Mouse (Mus musculus) heart, postnatal 36 days (tissue): ENCODE measurements around the gene Fam229a. TPM values are rescaled to one million over a fixed set of nuclear protein-coding genes. Genes with fewer than 3 reads are reported as not detected.

Experiments used
- DNase-seq, 2 experiments: peaks; one replicate each; pipeline ENCODE4 v3.0.0; 2021 to 2022
- intact Hi-C: fragments of 180-260 bp; cut with DNase I; formaldehyde crosslinking; loops from one replicate; pipeline ENCODE4 v1.15.1; 2025
- total RNA-seq, 2 experiments: library from RNA; stranded (reverse); gene quantifications; 2 replicates each; pipeline ENCODE4 v1.2.3; 2021

The Fam229a gene
- total RNA-seq, 2 experiments from 2014 or later = not detected

- DNase-seq = no peak
- intact Hi-C loops = loop anchor here (1.0 to 5.0 kb wide), 3 partner anchors 20 to 113 kb away; partner anchors contain the start of gene Hdac1
These were observed 3.7 kb downstream of the Fam229a start for GRCm38 (mm10) chr4:129494681-129495080.

DNA sequence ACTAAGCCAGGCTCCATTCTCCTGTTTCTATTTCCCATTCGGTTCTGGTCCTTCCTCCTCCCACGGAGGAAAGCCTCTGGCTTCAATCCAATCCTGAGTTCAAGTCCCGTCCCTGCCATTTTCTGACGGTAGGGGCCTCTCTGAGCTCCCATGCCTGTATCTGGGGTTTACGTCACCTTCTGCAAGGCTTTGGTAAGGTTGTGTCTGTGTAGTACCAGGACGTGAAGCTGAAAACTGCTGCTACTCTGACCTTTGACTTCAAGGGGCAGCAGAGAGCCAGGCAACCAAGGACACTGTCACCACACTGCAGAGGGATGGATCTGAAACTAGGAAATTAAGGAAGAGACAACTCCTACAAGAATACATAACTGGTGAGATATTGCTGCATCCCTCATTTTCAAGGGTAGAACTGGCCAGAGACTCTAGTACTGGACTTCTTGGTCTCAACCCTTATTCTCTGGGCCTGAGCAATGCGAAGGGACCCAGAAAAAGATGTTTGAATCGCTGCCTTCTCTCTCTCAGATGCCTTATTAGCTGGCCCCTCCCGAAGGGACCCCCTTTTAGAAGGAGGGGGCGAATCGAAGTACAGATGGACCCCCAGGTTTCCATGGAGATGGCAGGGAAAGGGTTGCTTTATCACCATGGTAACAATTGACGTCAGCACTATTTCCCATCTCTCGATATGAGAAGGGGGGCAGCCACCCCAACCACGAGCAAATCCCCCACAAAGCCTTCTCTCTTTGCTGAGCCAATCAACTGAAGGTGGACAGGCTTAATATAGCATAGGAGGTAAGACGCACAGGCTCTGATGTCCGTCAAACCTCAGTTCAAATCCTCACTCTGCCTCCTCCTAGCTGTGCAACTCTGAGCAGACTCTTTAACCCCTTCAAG lies 4.9 kb downstream of the Fam229a start:
- intact Hi-C loops = loop anchor here (1.0 to 5.0 kb wide), 3 partner anchors 18 to 111 kb away; partner anchors contain the start of gene Hdac1
- no peak for DNase-seq

DNA sequence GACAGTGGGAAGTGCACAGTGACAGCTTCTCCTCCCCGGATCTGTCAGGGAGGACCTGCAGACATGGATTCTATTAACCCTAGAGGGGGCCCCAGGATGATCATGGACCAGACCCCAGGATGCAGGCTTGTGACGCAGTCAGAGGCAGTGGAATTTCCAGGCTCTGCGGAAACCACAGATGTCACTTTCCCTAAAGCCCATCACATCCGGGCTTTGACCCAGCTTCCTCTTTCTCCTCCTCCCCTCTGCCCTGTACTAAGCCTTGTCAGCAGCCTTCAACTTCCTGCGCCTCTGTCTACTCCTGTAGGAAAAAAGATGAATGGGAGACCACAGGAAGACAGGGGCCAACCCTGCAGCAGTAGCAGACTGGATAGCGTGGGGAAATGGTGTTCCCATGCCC lies 5.6 kb downstream of the Fam229a start:
- no peak for DNase-seq
- intact Hi-C loops = loop anchor here (5.0 kb wide), 1 partner anchor 111 kb away; no protein-coding TSS in a partner anchor

GRCm38 (mm10) chr4:129498941-129499340 lies 8.0 kb downstream of the Fam229a start:
- no peak for DNase-seq
- intact Hi-C loops = loop anchor here (1.0 to 5.0 kb wide), 2 partner anchors 12 to 108 kb away; no protein-coding TSS in a partner anchor

DNA sequence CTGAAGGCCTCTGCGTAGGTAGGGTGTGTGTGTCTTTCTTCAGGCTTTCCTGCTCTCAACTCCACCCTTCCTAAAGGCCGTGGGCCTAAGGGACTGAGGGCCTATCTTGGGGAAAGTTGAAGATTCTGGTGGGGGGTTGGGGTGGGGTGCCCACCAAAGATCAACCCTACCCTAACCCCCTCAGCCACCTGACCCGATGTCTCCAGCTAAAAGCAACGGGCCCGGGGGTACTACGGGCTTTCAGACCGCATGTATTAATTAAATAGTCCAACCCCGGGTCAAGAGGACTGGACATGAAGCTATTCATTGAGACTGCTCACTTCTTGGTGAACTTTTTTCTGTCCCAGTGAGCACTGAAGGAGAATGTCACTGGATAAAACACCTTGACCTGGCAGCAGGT lies 9.0 kb downstream of the Fam229a start:
- intact Hi-C loops = no loop called here
- DNase-seq = no peak

DNA sequence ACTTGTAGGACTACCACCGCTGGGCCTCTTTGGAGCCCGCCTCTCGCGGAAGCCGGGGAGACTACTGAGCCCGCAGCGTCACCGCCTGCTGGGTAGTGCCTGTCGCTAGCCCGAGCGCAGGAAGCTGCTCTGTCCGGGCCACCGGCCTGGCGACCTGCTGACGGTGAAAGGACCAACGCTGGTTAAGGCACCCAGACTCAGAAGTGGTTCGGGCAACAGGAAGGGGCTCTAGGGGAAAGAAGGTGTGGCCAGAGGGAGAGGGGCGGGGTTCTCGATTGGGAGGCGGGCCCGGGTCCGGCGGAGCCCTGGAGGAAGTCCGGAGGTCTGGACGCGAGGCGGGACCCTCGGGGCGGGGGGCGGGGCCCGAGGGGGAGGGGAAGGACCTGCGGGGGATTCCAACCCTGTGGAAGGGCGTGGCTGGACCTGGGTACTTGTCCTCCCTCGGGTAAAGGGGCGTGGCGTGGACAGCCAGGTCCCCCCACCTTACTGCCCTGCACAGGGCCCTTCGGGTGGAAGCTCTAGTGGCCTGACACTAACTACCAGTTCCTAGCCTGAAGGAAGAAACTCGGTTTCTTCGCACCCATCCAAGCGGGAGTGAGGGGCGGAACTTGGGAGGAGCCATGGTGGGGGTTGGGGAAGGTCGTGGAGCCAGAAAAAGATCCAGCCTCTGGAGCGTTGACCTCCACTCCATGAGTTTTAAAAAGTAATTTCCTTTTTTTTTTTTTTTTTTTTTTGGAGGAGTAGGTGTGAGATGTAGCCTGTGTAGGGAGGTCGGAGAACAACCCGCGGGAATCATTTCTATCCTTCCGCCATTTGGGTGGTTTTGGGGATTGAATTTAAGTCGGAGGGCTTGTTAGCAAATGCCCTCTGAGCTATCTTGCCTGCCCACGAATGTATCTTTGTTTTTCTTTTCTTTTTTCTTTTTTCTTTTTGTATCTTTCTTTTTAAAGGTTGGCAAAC lies 9.9 kb downstream of the Fam229a start:
- intact Hi-C loops = no loop called here
- peak; percentile 87 to 91 for DNase-seq

GRCm38 (mm10) chr4:129502327-129502888 lies 11.4 kb downstream of the Fam229a start:
- no peak for DNase-seq
- intact Hi-C loops = no loop called here

GRCm38 (mm10) chr4:129502901-129503444 lies 12.0 kb downstream of the Fam229a start:
- DNase-seq = no peak
- intact Hi-C loops = no loop called here

DNA sequence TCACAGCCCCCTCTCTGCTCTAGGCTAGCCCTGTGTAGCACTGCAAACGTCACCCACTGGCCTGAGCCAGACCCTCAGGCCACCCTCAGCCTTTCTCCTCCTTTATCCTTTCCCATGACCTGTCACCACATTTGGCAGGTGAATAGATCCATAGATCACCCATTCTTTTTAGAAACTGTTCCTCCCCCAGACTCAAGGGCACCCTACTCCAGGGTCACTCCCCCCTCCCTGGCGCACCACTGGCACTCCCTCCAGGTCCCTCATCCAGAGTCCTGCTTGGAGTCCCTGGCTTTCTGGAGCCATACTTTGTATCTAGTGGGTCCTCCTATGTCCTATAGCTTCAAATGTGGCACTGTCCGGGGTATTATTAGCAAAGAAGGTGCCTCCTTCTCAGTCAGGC lies 14.5 kb downstream of the Fam229a start:
- intact Hi-C loops = no loop called here
- no peak for DNase-seq

DNA sequence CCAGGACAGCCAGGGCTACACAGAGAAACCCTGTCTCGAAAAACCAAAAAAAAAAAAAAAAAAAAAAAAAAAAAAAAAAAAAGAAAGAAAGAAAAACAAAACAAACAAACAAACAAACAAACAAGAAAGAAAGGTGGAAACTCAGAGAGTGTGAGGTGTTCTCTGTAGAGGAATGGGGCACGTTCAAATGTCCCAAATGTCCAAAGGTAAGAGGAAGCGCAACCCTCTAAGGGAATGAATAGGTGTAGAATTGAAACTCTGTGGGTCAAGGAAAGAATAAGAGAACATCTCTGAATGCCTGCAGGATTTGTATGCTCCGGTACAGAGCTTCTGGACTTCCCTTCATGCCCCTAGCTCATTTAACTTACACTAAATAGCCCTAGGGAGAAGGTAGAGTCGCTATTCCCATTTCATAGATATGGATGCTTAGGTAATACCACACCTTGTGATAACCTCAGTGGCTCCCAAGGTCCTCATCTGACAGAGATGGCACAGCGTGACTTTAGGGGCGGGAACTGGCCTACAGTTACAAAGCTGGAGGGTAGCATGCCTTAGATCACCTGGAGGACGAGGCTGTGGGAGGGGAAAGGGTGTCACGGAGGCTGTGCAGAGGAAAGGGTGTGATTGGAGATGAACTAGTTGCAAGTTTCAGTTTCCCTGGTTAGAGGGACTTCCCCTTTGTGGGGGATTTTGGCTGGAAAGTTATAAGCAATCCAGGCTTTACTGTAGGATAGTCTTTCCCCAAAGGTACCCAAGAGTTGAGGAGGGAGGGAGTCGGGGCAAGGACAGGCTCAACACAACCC lies 16.6 kb downstream of the Fam229a start:
- intact Hi-C loops = no loop called here
- no peak for DNase-seq

GRCm38 (mm10) chr4:129508237-129508515 lies 17.2 kb downstream of the Fam229a start:
- no peak for DNase-seq
- intact Hi-C loops = no loop called here

DNA sequence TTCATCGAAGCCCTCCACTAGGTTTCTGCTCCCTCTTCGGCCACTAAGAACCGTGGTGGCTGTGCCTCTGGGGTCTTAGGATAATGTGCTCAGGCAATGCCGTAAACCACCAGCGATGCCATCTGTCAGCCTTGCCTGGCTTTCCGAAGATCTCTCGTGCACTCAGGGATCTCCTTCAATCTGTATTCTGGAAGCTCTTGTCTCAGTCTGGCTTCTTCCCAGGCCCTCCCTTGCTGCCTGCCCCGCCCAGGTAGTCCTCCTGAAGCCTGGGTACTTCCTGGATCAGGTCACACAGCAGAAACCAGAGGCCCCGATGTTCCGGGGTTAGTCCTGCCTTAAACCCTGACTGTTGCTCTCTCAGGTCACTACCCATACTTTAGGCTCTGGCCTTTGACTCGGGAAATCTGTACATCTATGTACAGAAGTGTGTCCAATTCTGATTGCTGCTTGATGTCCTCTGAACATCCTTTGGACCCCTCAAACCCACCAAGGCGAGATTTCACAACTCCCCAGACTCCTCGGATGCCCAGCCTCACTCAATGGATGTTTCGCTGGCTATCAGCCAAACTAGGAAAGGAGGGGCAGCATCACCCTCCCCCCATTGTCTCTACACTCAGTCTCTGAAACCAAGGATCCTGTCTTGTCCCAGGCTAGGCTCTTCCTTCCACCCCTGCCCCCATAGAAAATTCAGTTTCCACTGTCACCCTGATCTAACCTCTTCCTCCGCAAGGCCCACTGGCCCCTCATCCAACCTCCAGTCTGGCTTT lies 18.0 kb downstream of the Fam229a start:
- DNase-seq = no peak
- intact Hi-C loops = no loop called here

DNA sequence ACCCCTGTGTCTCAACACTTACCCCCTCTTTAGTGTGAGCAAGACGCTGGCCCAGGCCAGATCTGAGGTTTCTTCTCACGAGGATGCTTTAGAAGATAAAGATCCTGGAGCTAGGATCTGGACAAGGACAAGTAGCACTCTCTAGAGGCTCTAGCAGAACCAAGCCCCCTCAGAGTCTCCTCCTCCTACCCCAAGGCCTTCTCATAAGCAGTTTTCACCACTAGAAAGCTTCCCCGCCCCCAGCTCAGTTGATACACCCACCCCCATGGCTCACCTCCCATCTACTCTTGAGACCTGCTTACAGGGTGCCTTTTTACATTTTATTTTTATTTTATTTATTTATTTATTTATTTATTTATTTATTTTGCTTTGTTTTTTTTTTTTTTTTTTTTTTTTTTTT lies 18.7 kb downstream of the Fam229a start:
- intact Hi-C loops = no loop called here
- DNase-seq = no peak

- intact Hi-C loops = no loop called here
- no peak for DNase-seq
These were observed 19.9 kb downstream of the Fam229a start for GRCm38 (mm10) chr4:129510723-129511412.

- intact Hi-C loops = no loop called here
- no peak for DNase-seq
These were observed 20.6 kb downstream of the Fam229a start for GRCm38 (mm10) chr4:129511413-129512096.

DNA sequence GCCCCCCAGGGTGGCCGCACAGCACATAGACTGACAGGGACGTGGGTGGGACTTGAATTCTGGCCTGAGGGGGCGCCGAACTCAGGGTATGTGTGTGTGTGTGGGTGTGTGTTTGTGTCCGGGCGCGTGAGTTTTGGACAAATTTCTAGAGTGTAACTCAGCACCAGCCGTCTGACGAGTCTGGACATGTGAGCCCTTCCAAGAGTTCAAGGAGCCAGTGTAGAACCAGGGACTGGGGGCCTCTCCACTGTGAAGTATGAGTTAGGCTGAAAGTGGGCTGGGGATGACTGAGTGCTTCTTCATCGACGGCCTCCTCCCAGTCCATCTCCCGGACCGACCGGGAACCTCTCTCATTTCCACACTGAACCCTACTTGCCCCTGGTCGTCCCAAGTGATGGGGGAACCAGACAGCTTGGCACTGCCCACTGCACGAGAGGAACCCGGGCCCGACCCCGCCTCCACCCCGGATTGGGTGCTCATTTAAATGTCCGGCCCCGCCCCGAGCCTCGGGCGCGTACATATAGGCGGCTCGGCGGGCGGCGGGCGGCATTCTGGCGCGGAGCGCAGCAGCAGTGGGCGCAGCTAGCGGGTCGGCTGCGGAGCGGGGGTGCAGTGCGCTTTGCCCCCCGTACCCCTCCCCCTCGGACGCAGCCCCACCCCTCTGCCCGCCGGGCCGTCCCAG lies 22.2 kb downstream of the Fam229a start, which contains the start of gene Marcksl1:
Gene Marcksl1 (plus strand): TSS at position 496 of the 682 bp plus-strand sequence.
- DNase-seq = peak; percentile 79 to 83
- intact Hi-C loops = no loop called here

DNA sequence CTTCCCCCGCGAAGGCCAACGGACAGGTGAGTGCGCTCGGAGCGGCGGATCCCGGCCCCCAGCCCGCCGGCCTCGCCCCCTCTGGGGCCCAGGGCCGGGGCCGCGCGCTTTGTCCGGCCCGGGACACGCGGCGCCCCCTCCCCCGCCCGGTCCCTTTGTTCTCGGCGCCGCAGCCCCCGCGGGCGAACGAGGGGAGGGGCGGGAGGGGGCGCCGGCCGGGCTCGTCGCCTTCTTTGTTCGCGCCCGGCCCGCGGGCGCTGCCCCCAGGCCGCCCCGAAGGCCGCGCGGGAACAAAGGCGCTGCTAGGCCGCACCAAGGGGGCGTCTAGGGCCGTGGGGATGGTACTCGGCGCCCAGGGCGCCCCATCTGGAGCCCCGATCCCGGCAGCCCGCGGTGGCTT lies 22.9 kb downstream of the Fam229a start:
- no peak for DNase-seq
- intact Hi-C loops = loop anchor here (1.0 kb wide), 1 partner anchor 19 kb away; no protein-coding TSS in a partner anchor
